In the genomic region with DNA sequence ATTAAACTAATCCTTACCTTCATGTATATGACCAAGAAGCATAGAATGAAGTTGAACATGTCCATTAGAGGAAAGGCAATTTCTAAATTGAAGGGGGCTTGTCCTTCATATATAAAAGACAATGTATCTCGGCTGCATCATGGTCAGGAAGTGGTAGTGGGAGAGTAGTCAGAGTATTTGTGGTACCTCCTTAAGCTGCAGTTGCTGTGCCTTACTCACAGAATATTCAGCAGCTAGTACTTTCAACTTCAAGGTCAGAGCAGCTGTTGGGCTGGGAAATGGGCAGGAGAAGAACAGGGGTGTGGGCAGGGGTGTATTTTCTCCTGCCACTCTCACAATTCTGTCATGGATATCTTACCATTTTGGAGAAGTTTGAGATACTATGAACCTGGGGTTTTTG, we compare ENCODE assay signal across 10 mouse cellular contexts. TPM values are rescaled to one million over a fixed set of nuclear protein-coding genes. Genes with fewer than 3 reads are reported as not detected.
DNase-seq lines count a peak whose midpoint lies in the region; ATAC-seq and TF ChIP-seq lines count a peak whose summit lies in the region.
"Not testable (repeated sequence)": the region's sequence is repeated elsewhere in the genome, so short reads cannot be mapped to it uniquely, and the experiment has no call there.
"Had no signal": no experiment of that assay in that cellular context is flagged by ENCODE, and none has a peak within 500 bp of the region (broad histone marks: within the 10 kb centered on the region; RNA-seq: fewer than 3 reads in every experiment).

No protein-coding gene starts in this region.

- H3K27ac ChIP-seq in embryonic facial prominence, embryonic 15.5 days (replicated peaks); heart, embryonic 15.5 days; intestine, embryonic 15.5 days; limb, embryonic 12.5 days; lung, embryonic 14.5 days (ENCODE audit: low read depth); midbrain, embryonic 15.5 days; stomach, embryonic 16.5 days (ENCODE audit: low read length): not testable (repeated sequence)

- H3K4me1 ChIP-seq in embryonic facial prominence, embryonic 15.5 days; heart, embryonic 15.5 days (replicated peaks); intestine, embryonic 15.5 days (replicated peaks); limb, embryonic 12.5 days (replicated peaks); lung, embryonic 14.5 days (ENCODE audit: insufficient read depth); midbrain, embryonic 15.5 days; stomach, embryonic 16.5 days (ENCODE audit: control insufficient read depth, insufficient read depth, low read length): not testable (repeated sequence)

- not testable (repeated sequence) for TF ChIP-seq CTCF in lung, embryonic 14.5 days (IDR thresholded peaks at IDR 0.05; ENCODE audit: low read depth)

- peaks cover 50% of the 10 kb centered on the region for H3K9me3 ChIP-seq in embryonic facial prominence, embryonic 15.5 days (replicated peaks)
- H3K9me3 ChIP-seq in heart, embryonic 15.5 days (replicated peaks) = peaks cover 39% of the 10 kb centered on the region
- H3K9me3 ChIP-seq in intestine, embryonic 15.5 days = peaks cover 32% of the 10 kb centered on the region
- H3K9me3 ChIP-seq in limb, embryonic 12.5 days = peaks cover 68% of the 10 kb centered on the region
- peaks cover 59% of the 10 kb centered on the region for H3K9me3 ChIP-seq in lung, embryonic 14.5 days (ENCODE audit: low read depth, low read length)
- H3K9me3 ChIP-seq in midbrain, embryonic 15.5 days = peaks cover 70% of the 10 kb centered on the region
- peaks cover 30% of the 10 kb centered on the region for H3K9me3 ChIP-seq in stomach, embryonic 16.5 days (replicated peaks; ENCODE audit: control insufficient read depth, low read length)

- H3K27me3 ChIP-seq in embryonic facial prominence, embryonic 15.5 days; heart, embryonic 15.5 days; intestine, embryonic 15.5 days (replicated peaks); limb, embryonic 12.5 days; lung, embryonic 14.5 days (ENCODE audit: insufficient read depth, low read length); midbrain, embryonic 15.5 days (replicated peaks); stomach, embryonic 16.5 days (ENCODE audit: control insufficient read depth, insufficient read depth, low read length): not testable (repeated sequence)

- H3K4me3 ChIP-seq in embryonic facial prominence, embryonic 15.5 days (replicated peaks); heart, embryonic 15.5 days; intestine, embryonic 15.5 days (replicated peaks); limb, embryonic 12.5 days (replicated peaks); lung, embryonic 14.5 days (ENCODE audit: low read depth, low read length); midbrain, embryonic 15.5 days; stomach, embryonic 16.5 days (replicated peaks; ENCODE audit: low read length): not testable (repeated sequence)

- H3K36me3 ChIP-seq in embryonic facial prominence, embryonic 15.5 days; heart, embryonic 15.5 days; intestine, embryonic 15.5 days; limb, embryonic 12.5 days; lung, embryonic 14.5 days (ENCODE audit: insufficient read depth); midbrain, embryonic 15.5 days (replicated peaks); stomach, embryonic 16.5 days (ENCODE audit: control insufficient read depth, insufficient read depth, low read length): not testable (repeated sequence)

- 0 out of 2 replicates have a peak, but pooled peaks have one; percentile 13 for ATAC-seq in embryonic facial prominence, embryonic 15.5 days (ENCODE audit: insufficient number of reproducible peaks, low FRiP score, low TSS enrichment, low read depth)
- ATAC-seq in heart, embryonic 15.5 days (replicated peaks; ENCODE audit: insufficient number of reproducible peaks, insufficient read depth, low FRiP score, low read depth) = 0 out of 2 replicates have a peak, but pooled peaks have one; percentile 3
- 0 out of 2 replicates have a peak, but pooled peaks have one; percentile 10 for ATAC-seq in intestine, embryonic 15.5 days
- peak; percentile 28; the same call in 1 of the 2 replicates for ATAC-seq in limb, embryonic 12.5 days (ENCODE audit: insufficient number of reproducible peaks, insufficient read depth, low FRiP score, low TSS enrichment, low read depth)
- 0 out of 2 replicates have a peak, but pooled peaks have one; percentile 36 for ATAC-seq in lung, embryonic 14.5 days (ENCODE audit: insufficient read depth)
- 0 out of 2 replicates have a peak, but pooled peaks have one; percentile 25 for ATAC-seq in midbrain, embryonic 15.5 days (replicated peaks)
- ATAC-seq in stomach, embryonic 16.5 days (ENCODE audit: insufficient read depth, low FRiP score) = 0 out of 2 replicates have a peak, but pooled peaks have one; percentile 14

- H3K9ac ChIP-seq in embryonic facial prominence, embryonic 15.5 days; heart, embryonic 15.5 days; intestine, embryonic 15.5 days; limb, embryonic 12.5 days (replicated peaks); lung, embryonic 14.5 days; midbrain, embryonic 15.5 days; stomach, embryonic 16.5 days (ENCODE audit: low read length): not testable (repeated sequence)

- not testable (repeated sequence) for DNase-seq in lung, embryonic 14.5 days

- H3K4me2 ChIP-seq in embryonic facial prominence, embryonic 15.5 days (replicated peaks); heart, embryonic 15.5 days; intestine, embryonic 15.5 days (replicated peaks); limb, embryonic 12.5 days; lung, embryonic 14.5 days; midbrain, embryonic 15.5 days; stomach, embryonic 16.5 days (ENCODE audit: low read depth, low read length): not testable (repeated sequence)

- WGBS in embryonic facial prominence, embryonic 15.5 days = 62% methylated on average over 1 of the region's 1 CpGs
- WGBS in heart, embryonic 15.5 days = 53% methylated on average over 1 of the region's 1 CpGs
- WGBS in intestine, embryonic 15.5 days = 78% methylated on average over 1 of the region's 1 CpGs
- 77% methylated on average over 1 of the region's 1 CpGs for WGBS in limb, embryonic 12.5 days
- 64% methylated on average over 1 of the region's 1 CpGs for WGBS in lung, embryonic 14.5 days
- WGBS in midbrain, embryonic 15.5 days = 74% methylated on average over 1 of the region's 1 CpGs
- 66% methylated on average over 1 of the region's 1 CpGs for WGBS in stomach, embryonic 16.5 days

RNA-seq across cellular contexts. Expression of a gene that starts 15.1 kb away (rescaled TPM):
- 0.05 TPM in 1 of 2 replicates, not detected in the other for polyA plus RNA-seq in embryonic facial prominence, embryonic 15.5 days (2015; fragmentation: Nextera tagmentation; extraction: Ambion mirVana)
- 0.08 and 0.10 TPM in 2 replicates for polyA plus RNA-seq in heart, embryonic 15.5 days (2015; fragmentation: Nextera tagmentation; extraction: Ambion mirVana)
- polyA plus RNA-seq in intestine, embryonic 15.5 days (2015; fragmentation: Nextera tagmentation; extraction: Ambion mirVana) = 0.05 TPM in 1 of 2 replicates, not detected in the other
- 0.06 and 0.14 TPM in 2 replicates for polyA plus RNA-seq in limb, embryonic 12.5 days (2016; fragmentation: Nextera tagmentation; extraction: Ambion mirVana)
- 0.08 TPM in 1 of 2 replicates, not detected in the other for polyA plus RNA-seq in lung, embryonic 14.5 days (2014; fragmentation: Nextera tagmentation; extraction: Ambion mirVana)
- polyA plus RNA-seq in midbrain, embryonic 15.5 days (2015; fragmentation: Nextera tagmentation; extraction: Ambion mirVana) = 0.10 and 0.15 TPM in 2 replicates
- not detected in 2 replicates for polyA plus RNA-seq in stomach, embryonic 16.5 days (2015; fragmentation: Nextera tagmentation; extraction: Ambion mirVana)
- polyA plus RNA-seq: heart, postnatal 0 days; liver, adult 2 months; small intestine, adult 2 months had no signal

RNA-seq across cellular contexts. Expression of a gene that starts 37.9 kb away (rescaled TPM):
- 1.8 and 2.3 TPM in 2 replicates for polyA plus RNA-seq in embryonic facial prominence, embryonic 15.5 days (2015; fragmentation: Nextera tagmentation; extraction: Ambion mirVana)
- polyA plus RNA-seq in heart, embryonic 15.5 days (2015; fragmentation: Nextera tagmentation; extraction: Ambion mirVana) = 2.3 and 2.5 TPM in 2 replicates
- 3.5 and 3.9 TPM in 2 replicates for polyA plus RNA-seq in intestine, embryonic 15.5 days (2015; fragmentation: Nextera tagmentation; extraction: Ambion mirVana)
- 4.3 and 4.9 TPM in 2 replicates for polyA plus RNA-seq in limb, embryonic 12.5 days (2016; fragmentation: Nextera tagmentation; extraction: Ambion mirVana)
- 1.5 and 2.1 TPM in 2 replicates for polyA plus RNA-seq in lung, embryonic 14.5 days (2014; fragmentation: Nextera tagmentation; extraction: Ambion mirVana)
- 1.6 and 1.8 TPM in 2 replicates for polyA plus RNA-seq in midbrain, embryonic 15.5 days (2015; fragmentation: Nextera tagmentation; extraction: Ambion mirVana)
- polyA plus RNA-seq in stomach, embryonic 16.5 days (2015; fragmentation: Nextera tagmentation; extraction: Ambion mirVana) = 1.9 and 2.7 TPM in 2 replicates
